Mouse (Mus musculus): Measurements from ENCODE around the gene Dlx5. TPM values are rescaled to one million over a fixed set of nuclear protein-coding genes. Genes with fewer than 3 reads are reported as not detected.
A peak's percentile ranks its signal among the peaks of the same experiment; 100 is the strongest.

The Dlx5 gene
- polyA plus RNA-seq (2015; fragmentation: Nextera tagmentation; extraction: Ambion mirVana): 46.9 and 56.0 TPM in 2 replicates

DNA sequence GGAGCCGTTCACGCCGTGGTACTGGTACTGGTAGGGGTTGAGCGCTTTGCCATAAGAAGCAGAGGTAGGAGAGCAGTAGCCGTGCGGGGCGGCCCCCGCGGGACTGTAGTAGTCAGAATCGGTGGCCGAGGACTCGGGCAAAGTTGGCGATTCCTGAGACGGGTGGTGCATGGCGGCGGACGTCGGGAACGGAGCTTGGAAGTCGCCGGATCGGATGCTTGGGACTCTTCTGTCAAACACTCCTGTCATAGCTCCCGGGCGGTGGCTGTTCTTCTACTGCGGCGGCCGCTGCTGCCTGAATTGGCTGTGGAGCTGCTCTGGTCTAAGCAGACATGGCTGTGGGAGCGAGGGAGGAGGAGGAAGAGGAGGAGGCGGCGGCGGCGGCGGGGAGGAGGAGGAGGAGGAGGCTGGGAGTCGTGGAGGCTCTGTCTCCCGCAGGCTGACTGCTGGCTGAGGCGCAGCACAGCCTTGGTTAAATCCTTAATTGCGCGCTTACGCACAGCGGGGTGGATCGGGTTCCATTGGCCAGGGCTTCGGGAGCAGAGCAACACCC is at the start of gene Dlx5:
Dlx5 (minus strand) TSS at position 448 of the 553 bp plus-strand sequence.
- under 1% methylated on average over 42 of the region's 42 CpGs for WGBS
- Histone ChIP-seq H3K4me2 (replicated peaks) (peak within 1 kb of the TSS; percentile 80), H3K4me1 (peaks cover 37% of the 10 kb centered on the region), H3K27me3 (peaks cover 73% of the 10 kb centered on the region), H3K9me3 (replicated peaks) (no peaks in the 10 kb centered on the region), H3K27ac (replicated peaks) (peak within 1 kb of the TSS; percentile 87), H3K36me3 (no peaks in the 10 kb centered on the region), H3K9ac (peak within 1 kb of the TSS; percentile 56), H3K4me3 (replicated peaks) (peak within 1 kb of the TSS; percentile 57)
- peak; percentile 94 for ATAC-seq (ENCODE audit: insufficient number of reproducible peaks, low FRiP score, low TSS enrichment, low read depth)

DNA sequence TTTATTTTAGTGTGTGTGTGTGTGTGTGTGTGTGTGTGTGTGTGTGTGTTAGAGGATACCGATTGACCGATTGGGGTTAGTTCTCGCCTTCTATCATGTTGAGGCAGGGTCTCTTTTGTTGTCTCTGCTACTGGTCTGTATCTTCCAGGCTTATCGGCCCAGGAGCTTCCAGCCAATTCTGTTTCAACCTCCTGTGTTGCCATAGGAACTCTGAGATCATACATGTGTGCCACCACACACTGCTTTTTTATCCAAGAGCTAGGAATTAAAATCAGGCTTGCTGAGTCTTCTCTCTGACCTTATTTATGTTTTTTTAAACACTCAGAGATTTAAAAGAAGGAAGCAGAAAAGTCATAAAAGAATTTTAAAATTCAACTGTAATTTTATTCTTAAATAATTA is 49.6 kb upstream of the Dlx5 start:
- no peaks in the 10 kb centered on the region for H3K36me3 ChIP-seq
- no peaks in the 10 kb centered on the region for H3K9me3 ChIP-seq (replicated peaks)
- WGBS: 84% methylated on average over 4 of the region's 4 CpGs
- H3K4me3 ChIP-seq (replicated peaks): no peak overlapping the region
- no peaks in the 10 kb centered on the region for H3K4me1 ChIP-seq
- H3K4me2 ChIP-seq (replicated peaks): no peak overlapping the region
- no peak overlapping the region for H3K27ac ChIP-seq (replicated peaks)
- H3K27me3 ChIP-seq: no peaks in the 10 kb centered on the region
- H3K9ac ChIP-seq: no peak overlapping the region
- ATAC-seq (ENCODE audit: insufficient number of reproducible peaks, low FRiP score, low TSS enrichment, low read depth): no peak

DNA sequence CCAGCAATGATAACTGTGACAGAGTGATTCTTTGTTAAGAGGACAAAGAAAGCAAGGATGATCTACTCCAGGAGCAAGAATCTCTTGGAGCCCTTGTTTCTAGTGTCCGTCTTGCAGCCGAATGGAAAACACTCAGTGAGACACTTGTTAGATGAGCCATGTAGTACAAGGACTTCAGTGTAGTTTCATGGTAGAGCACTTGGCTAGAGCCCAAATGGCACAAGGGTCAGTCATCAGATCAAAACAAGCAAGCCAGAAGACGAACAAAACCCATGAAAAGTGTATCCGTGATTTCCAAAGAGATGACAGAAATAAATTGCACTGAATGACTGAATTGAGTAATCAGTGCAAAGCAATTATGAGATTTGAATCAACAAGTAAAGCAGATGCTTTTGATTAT is 48.9 kb upstream of the Dlx5 start:
- no peak for ATAC-seq (ENCODE audit: insufficient number of reproducible peaks, low FRiP score, low TSS enrichment, low read depth)
- 80% methylated on average over 4 of the region's 4 CpGs for WGBS

GRCm38 (mm10) chr6:6925264-6925663 is 43.4 kb upstream of the Dlx5 start:
- Histone ChIP-seq H3K9ac (no peak overlapping the region), H3K4me3 (replicated peaks) (no peak overlapping the region), H3K27ac (replicated peaks) (no peak overlapping the region), H3K4me1 (no peaks in the 10 kb centered on the region), H3K36me3 (no peaks in the 10 kb centered on the region), H3K27me3 (no peaks in the 10 kb centered on the region), H3K4me2 (replicated peaks) (no peak overlapping the region), H3K9me3 (replicated peaks) (no peaks in the 10 kb centered on the region)
- ATAC-seq (ENCODE audit: insufficient number of reproducible peaks, low FRiP score, low TSS enrichment, low read depth): no peak
- WGBS: 33% methylated on average over 1 of the region's 1 CpGs

More for the DNA sequence above, 48.9 kb upstream of the Dlx5 start:
- no peak overlapping the region for H3K4me3 ChIP-seq (replicated peaks)
- no peaks in the 10 kb centered on the region for H3K9me3 ChIP-seq (replicated peaks)
- no peak overlapping the region for H3K9ac ChIP-seq
- no peaks in the 10 kb centered on the region for H3K36me3 ChIP-seq
- H3K27ac ChIP-seq (replicated peaks): no peak overlapping the region
- no peaks in the 10 kb centered on the region for H3K4me1 ChIP-seq
- H3K27me3 ChIP-seq: no peaks in the 10 kb centered on the region
- H3K4me2 ChIP-seq (replicated peaks): no peak overlapping the region

DNA sequence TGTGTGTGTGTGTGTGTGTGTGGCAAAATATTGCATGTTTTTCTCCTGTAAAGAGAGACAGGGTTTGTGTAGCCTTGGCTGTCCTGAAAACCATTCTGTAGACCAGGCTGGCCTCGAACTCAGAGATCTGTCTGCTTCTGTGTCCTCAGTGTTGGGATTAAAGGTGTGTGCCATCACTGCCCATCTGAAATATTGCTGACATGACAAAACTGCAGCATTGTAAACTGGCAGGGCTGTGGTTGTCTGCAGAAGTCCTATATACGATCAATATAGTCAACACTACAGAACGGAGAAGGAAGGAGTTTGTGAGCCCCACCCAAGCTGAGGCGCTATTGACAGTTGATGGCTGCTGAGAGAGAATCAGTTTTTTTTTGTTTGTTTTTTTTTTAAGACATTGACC is 35.4 kb upstream of the Dlx5 start:
- Histone ChIP-seq H3K9me3 (replicated peaks) (no peaks in the 10 kb centered on the region), H3K27ac (replicated peaks) (no peak overlapping the region), H3K4me1 (no peaks in the 10 kb centered on the region), H3K4me3 (replicated peaks) (no peak overlapping the region), H3K9ac (no peak overlapping the region), H3K4me2 (replicated peaks) (no peak overlapping the region), H3K36me3 (no peaks in the 10 kb centered on the region), H3K27me3 (no peaks in the 10 kb centered on the region)
- no peak for ATAC-seq (ENCODE audit: insufficient number of reproducible peaks, low FRiP score, low TSS enrichment, low read depth)
- 88% methylated on average over 4 of the region's 4 CpGs for WGBS

DNA sequence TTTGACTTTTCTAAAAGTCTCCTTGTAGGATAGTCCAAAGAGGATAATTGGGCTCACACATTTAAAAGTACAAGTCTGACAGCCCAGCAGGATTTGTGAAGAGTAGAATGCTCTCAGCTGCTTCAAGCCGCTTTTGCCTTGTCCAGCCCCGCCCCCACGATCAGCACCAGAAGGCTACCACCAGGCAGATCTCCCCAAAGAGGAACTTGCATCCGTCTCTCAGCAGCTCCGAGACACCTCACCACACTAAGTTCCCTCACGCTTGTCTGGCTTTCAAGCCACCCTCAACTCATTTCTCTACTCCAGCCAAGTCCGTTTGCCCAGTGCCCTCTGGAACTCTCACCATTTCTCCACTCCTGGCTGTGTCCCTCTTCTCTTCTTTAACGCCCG is 33.6 kb upstream of the Dlx5 start:
- Histone ChIP-seq H3K27ac (replicated peaks) (no peak overlapping the region), H3K27me3 (no peaks in the 10 kb centered on the region), H3K9ac (no peak overlapping the region), H3K4me3 (replicated peaks) (no peak overlapping the region), H3K4me2 (replicated peaks) (no peak overlapping the region), H3K9me3 (replicated peaks) (no peaks in the 10 kb centered on the region), H3K4me1 (no peaks in the 10 kb centered on the region), H3K36me3 (no peaks in the 10 kb centered on the region)
- 55% methylated on average over 9 of the region's 9 CpGs for WGBS
- ATAC-seq (ENCODE audit: insufficient number of reproducible peaks, low FRiP score, low TSS enrichment, low read depth): no peak

- H3K9me3 ChIP-seq (replicated peaks): no peaks in the 10 kb centered on the region
- no peaks in the 10 kb centered on the region for H3K27me3 ChIP-seq
- no peaks in the 10 kb centered on the region for H3K4me1 ChIP-seq
- H3K27ac ChIP-seq (replicated peaks): no peak overlapping the region
- no peaks in the 10 kb centered on the region for H3K36me3 ChIP-seq
- no peak for ATAC-seq (ENCODE audit: insufficient number of reproducible peaks, low FRiP score, low TSS enrichment, low read depth)
- H3K4me3 ChIP-seq (replicated peaks): no peak overlapping the region
- H3K9ac ChIP-seq: no peak overlapping the region
- no peak overlapping the region for H3K4me2 ChIP-seq (replicated peaks)
- WGBS: 29% methylated on average over 5 of the region's 5 CpGs
Measured at GRCm38 (mm10) chr6:6914849-6915525, 33.1 kb upstream of the Dlx5 start.

DNA sequence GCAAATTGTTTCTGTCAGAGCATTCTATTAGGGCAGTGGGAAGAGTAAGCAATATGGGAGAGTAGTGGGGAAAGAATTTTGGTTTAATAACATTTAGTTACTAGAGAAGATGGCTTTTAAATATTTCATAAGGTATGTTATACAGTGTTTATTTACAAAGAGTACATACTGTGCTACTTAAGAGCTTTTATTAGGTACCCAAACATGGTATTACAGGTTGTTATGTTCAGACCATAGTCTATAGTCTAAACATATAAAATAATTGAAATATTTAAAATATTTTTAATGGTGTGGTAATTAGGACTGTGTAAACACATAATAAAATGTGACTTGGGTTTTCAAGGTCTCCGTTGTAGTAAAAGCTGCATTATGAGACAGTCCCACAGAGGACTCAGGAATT is 32.4 kb upstream of the Dlx5 start:
- ATAC-seq (ENCODE audit: insufficient number of reproducible peaks, low FRiP score, low TSS enrichment, low read depth): no peak
- Histone ChIP-seq H3K36me3 (no peaks in the 10 kb centered on the region), H3K4me1 (no peaks in the 10 kb centered on the region), H3K27me3 (no peaks in the 10 kb centered on the region), H3K9ac (no peak overlapping the region), H3K4me2 (replicated peaks) (no peak overlapping the region), H3K9me3 (replicated peaks) (no peaks in the 10 kb centered on the region), H3K4me3 (replicated peaks) (no peak overlapping the region), H3K27ac (replicated peaks) (no peak overlapping the region)
- 75% methylated on average over 1 of the region's 1 CpGs for WGBS

DNA sequence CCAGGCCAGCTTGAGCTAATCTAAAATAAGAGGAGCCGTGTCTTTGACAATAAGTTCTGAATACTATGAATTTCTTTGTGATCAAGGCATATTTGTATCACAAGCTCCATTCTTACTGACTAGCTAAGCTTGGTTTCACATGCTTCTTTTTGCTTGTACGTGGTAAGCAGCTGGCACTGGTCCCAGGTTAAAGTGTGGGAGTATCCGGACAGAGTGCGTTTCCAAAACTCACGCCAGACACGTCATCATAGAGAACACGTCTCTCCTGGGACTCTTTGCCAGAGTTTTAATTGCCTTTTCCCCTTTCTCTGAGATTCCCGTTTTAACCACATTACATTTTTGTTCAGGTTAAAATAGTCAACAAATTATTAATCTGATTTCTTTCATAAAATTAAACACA is 27.7 kb upstream of the Dlx5 start:
- no peaks in the 10 kb centered on the region for H3K27me3 ChIP-seq
- H3K9ac ChIP-seq: no peak overlapping the region
- H3K36me3 ChIP-seq: no peaks in the 10 kb centered on the region
- H3K4me3 ChIP-seq (replicated peaks): no peak overlapping the region
- H3K27ac ChIP-seq (replicated peaks): no peak overlapping the region
- H3K9me3 ChIP-seq (replicated peaks): no peaks in the 10 kb centered on the region
- H3K4me2 ChIP-seq (replicated peaks): no peak overlapping the region
- WGBS: 39% methylated on average over 8 of the region's 8 CpGs
- H3K4me1 ChIP-seq: no peaks in the 10 kb centered on the region
- no peak for ATAC-seq (ENCODE audit: insufficient number of reproducible peaks, low FRiP score, low TSS enrichment, low read depth)

DNA sequence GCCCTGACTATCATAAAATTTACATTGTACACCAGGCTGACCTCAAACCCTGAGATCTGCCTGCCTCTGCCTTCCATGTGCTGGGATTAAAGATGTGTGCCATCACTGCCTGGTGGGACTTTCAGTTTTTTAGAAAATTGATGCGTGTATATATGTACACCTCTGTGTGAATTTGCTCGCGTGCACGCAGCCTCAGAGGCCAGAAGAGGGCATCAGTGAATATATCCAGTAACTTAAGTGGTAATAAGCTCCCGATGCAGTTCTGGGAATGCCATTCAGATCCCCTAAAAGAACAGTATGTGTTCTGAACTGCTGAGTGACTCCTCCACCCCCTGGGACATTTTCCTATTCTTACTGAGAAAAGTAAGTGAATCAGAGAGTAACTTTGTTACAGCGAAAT is 8.2 kb upstream of the Dlx5 start:
- Histone ChIP-seq H3K4me3 (replicated peaks) (no peak overlapping the region), H3K9ac (no peak overlapping the region), H3K27ac (replicated peaks) (no peak overlapping the region), H3K36me3 (no peaks in the 10 kb centered on the region), H3K4me1 (no peaks in the 10 kb centered on the region), H3K27me3 (peaks cover 15% of the 10 kb centered on the region), H3K9me3 (replicated peaks) (no peaks in the 10 kb centered on the region), H3K4me2 (replicated peaks) (no peak overlapping the region)
- WGBS: 67% methylated on average over 6 of the region's 6 CpGs
- ATAC-seq (ENCODE audit: insufficient number of reproducible peaks, low FRiP score, low TSS enrichment, low read depth): no peak

GRCm38 (mm10) chr6:6886225-6886624 is 4.3 kb upstream of the Dlx5 start:
- H3K27ac ChIP-seq (replicated peaks): no peak overlapping the region
- no peak overlapping the region for H3K4me2 ChIP-seq (replicated peaks)
- 88% methylated on average over 3 of the region's 3 CpGs for WGBS
- peaks cover 8% of the 10 kb centered on the region for H3K4me1 ChIP-seq
- ATAC-seq (ENCODE audit: insufficient number of reproducible peaks, low FRiP score, low TSS enrichment, low read depth): no peak
- H3K9ac ChIP-seq: no peak overlapping the region
- H3K4me3 ChIP-seq (replicated peaks): no peak overlapping the region
- H3K9me3 ChIP-seq (replicated peaks): no peaks in the 10 kb centered on the region
- peaks cover 45% of the 10 kb centered on the region for H3K27me3 ChIP-seq
- H3K36me3 ChIP-seq: no peaks in the 10 kb centered on the region

- peaks cover 18% of the 10 kb centered on the region for H3K4me1 ChIP-seq
- H3K9me3 ChIP-seq (replicated peaks): no peaks in the 10 kb centered on the region
- H3K4me3 ChIP-seq (replicated peaks): no peak overlapping the region
- WGBS: 5% methylated on average over 12 of the region's 12 CpGs
- 0 out of 2 replicates have a peak overlapping the region, but pooled peaks have one; percentile 12 for H3K4me2 ChIP-seq (replicated peaks)
- H3K9ac ChIP-seq: no peak overlapping the region
- no peak; the same call in 1 of the 2 replicates for ATAC-seq (ENCODE audit: insufficient number of reproducible peaks, low FRiP score, low TSS enrichment, low read depth)
- H3K27ac ChIP-seq (replicated peaks): no peak overlapping the region
- peaks cover 55% of the 10 kb centered on the region for H3K27me3 ChIP-seq
- H3K36me3 ChIP-seq: no peaks in the 10 kb centered on the region
Measured at GRCm38 (mm10) chr6:6884897-6885296, 3.0 kb upstream of the Dlx5 start.
